Mouse (Mus musculus): ENCODE data around the gene Tacr2. TPM values are rescaled to one million over a fixed set of nuclear protein-coding genes. Genes with fewer than 3 reads are reported as not detected.

Gene Tacr2
- polyA plus RNA-seq, 1 experiment, result not detected

GRCm38 (mm10) chr10:62282782-62283181 is 30.5 kb downstream of the Tacr2 start:
- H3K9me3 ChIP-seq (ENCODE audit: control insufficient read depth, low read length), result no peaks in the 10 kb centered on the region
- peaks cover 9% of the 10 kb centered on the region for H3K4me1 ChIP-seq (ENCODE audit: control insufficient read depth)
- TF ChIP-seq TAL1 (IDR thresholded peaks at IDR 0.05; ENCODE audit: low read length) (no peak), GATA1 (IDR thresholded peaks at IDR 0.05; ENCODE audit: low read length) (no peak)
- no peak overlapping the region for H3K4me3 ChIP-seq (replicated peaks)
- peaks cover 97% of the 10 kb centered on the region for H3K36me3 ChIP-seq (ENCODE audit: control insufficient read depth)
- H3K27me3 ChIP-seq (ENCODE audit: control insufficient read depth), result no peaks in the 10 kb centered on the region

GRCm38 (mm10) chr10:62283206-62283792 is 31.1 kb downstream of the Tacr2 start:
- TF ChIP-seq GATA1 (IDR thresholded peaks at IDR 0.05; ENCODE audit: low read length), result no peak
- TF ChIP-seq TAL1 (IDR thresholded peaks at IDR 0.05; ENCODE audit: low read length), result no peak
- Histone ChIP-seq H3K27me3 (ENCODE audit: control insufficient read depth) (no peaks in the 10 kb centered on the region), H3K4me1 (ENCODE audit: control insufficient read depth) (peaks cover 9% of the 10 kb centered on the region), H3K4me3 (replicated peaks) (no peak overlapping the region), H3K36me3 (ENCODE audit: control insufficient read depth) (peaks cover 97% of the 10 kb centered on the region), H3K9me3 (ENCODE audit: control insufficient read depth, low read length) (no peaks in the 10 kb centered on the region)

- H3K4me3 ChIP-seq (replicated peaks), result no peak overlapping the region
- TF ChIP-seq TAL1 (IDR thresholded peaks at IDR 0.05; ENCODE audit: low read length) (no peak), GATA1 (IDR thresholded peaks at IDR 0.05; ENCODE audit: low read length) (no peak)
- no peaks in the 10 kb centered on the region for H3K27me3 ChIP-seq (ENCODE audit: control insufficient read depth)
- no peaks in the 10 kb centered on the region for H3K9me3 ChIP-seq (ENCODE audit: control insufficient read depth, low read length)
- peaks cover 97% of the 10 kb centered on the region for H3K36me3 ChIP-seq (ENCODE audit: control insufficient read depth)
- peaks cover 9% of the 10 kb centered on the region for H3K4me1 ChIP-seq (ENCODE audit: control insufficient read depth)
These were observed 35.4 kb downstream of the Tacr2 start for GRCm38 (mm10) chr10:62287460-62288124.

GRCm38 (mm10) chr10:62294112-62294511 is 41.9 kb downstream of the Tacr2 start:
- H3K36me3 ChIP-seq (ENCODE audit: control insufficient read depth), result peaks cover 100% of the 10 kb centered on the region
- H3K9me3 ChIP-seq (ENCODE audit: control insufficient read depth, low read length), result no peaks in the 10 kb centered on the region
- TF ChIP-seq TAL1 (IDR thresholded peaks at IDR 0.05; ENCODE audit: low read length), result no peak
- TF ChIP-seq GATA1 (IDR thresholded peaks at IDR 0.05; ENCODE audit: low read length), result no peak
- no peak overlapping the region for H3K4me3 ChIP-seq (replicated peaks)
- peaks cover 8% of the 10 kb centered on the region for H3K4me1 ChIP-seq (ENCODE audit: control insufficient read depth)
- no peaks in the 10 kb centered on the region for H3K27me3 ChIP-seq (ENCODE audit: control insufficient read depth)

GRCm38 (mm10) chr10:62296086-62296872 is 44.0 kb downstream of the Tacr2 start:
- no peaks in the 10 kb centered on the region for H3K9me3 ChIP-seq (ENCODE audit: control insufficient read depth, low read length)
- peaks cover 100% of the 10 kb centered on the region for H3K36me3 ChIP-seq (ENCODE audit: control insufficient read depth)
- peaks cover 8% of the 10 kb centered on the region for H3K4me1 ChIP-seq (ENCODE audit: control insufficient read depth)
- no peak overlapping the region for H3K4me3 ChIP-seq (replicated peaks)
- no peaks in the 10 kb centered on the region for H3K27me3 ChIP-seq (ENCODE audit: control insufficient read depth)
- TF ChIP-seq GATA1 (IDR thresholded peaks at IDR 0.05; ENCODE audit: low read length) (no peak), TAL1 (IDR thresholded peaks at IDR 0.05; ENCODE audit: low read length) (no peak)

- Histone ChIP-seq H3K36me3 (ENCODE audit: control insufficient read depth) (peaks cover 100% of the 10 kb centered on the region), H3K9me3 (ENCODE audit: control insufficient read depth, low read length) (no peaks in the 10 kb centered on the region), H3K4me3 (replicated peaks) (no peak overlapping the region), H3K27me3 (ENCODE audit: control insufficient read depth) (no peaks in the 10 kb centered on the region), H3K4me1 (ENCODE audit: control insufficient read depth) (peaks cover 3% of the 10 kb centered on the region)
- TF ChIP-seq GATA1 (IDR thresholded peaks at IDR 0.05; ENCODE audit: low read length) (no peak), TAL1 (IDR thresholded peaks at IDR 0.05; ENCODE audit: low read length) (no peak)
These were observed 48.0 kb downstream of the Tacr2 start for GRCm38 (mm10) chr10:62300006-62300827.

GRCm38 (mm10) chr10:62305090-62305489 is 52.9 kb downstream of the Tacr2 start:
- H3K36me3 ChIP-seq (ENCODE audit: control insufficient read depth), result peaks cover 99% of the 10 kb centered on the region
- H3K27me3 ChIP-seq (ENCODE audit: control insufficient read depth), result no peaks in the 10 kb centered on the region
- H3K9me3 ChIP-seq (ENCODE audit: control insufficient read depth, low read length), result peaks cover 5% of the 10 kb centered on the region
- no peak overlapping the region for H3K4me3 ChIP-seq (replicated peaks)
- TF ChIP-seq GATA1 (IDR thresholded peaks at IDR 0.05; ENCODE audit: low read length) (no peak), TAL1 (IDR thresholded peaks at IDR 0.05; ENCODE audit: low read length) (no peak)
- peaks cover 5% of the 10 kb centered on the region for H3K4me1 ChIP-seq (ENCODE audit: control insufficient read depth)

- H3K36me3 ChIP-seq (ENCODE audit: control insufficient read depth), result peaks cover 99% of the 10 kb centered on the region
- peaks cover 7% of the 10 kb centered on the region for H3K4me1 ChIP-seq (ENCODE audit: control insufficient read depth)
- peaks cover 5% of the 10 kb centered on the region for H3K9me3 ChIP-seq (ENCODE audit: control insufficient read depth, low read length)
- H3K4me3 ChIP-seq (replicated peaks), result no peak overlapping the region
- TF ChIP-seq TAL1 (IDR thresholded peaks at IDR 0.05; ENCODE audit: low read length), result no peak
- TF ChIP-seq GATA1 (IDR thresholded peaks at IDR 0.05; ENCODE audit: low read length), result no peak
- no peaks in the 10 kb centered on the region for H3K27me3 ChIP-seq (ENCODE audit: control insufficient read depth)
These were observed 54.2 kb downstream of the Tacr2 start for GRCm38 (mm10) chr10:62306483-62306882.
